Mouse (Mus musculus): ENCODE results near the gene Dgke.
A peak's percentile ranks its signal among the peaks of the same experiment; 100 is the strongest.
"Not testable (repeated sequence)": the region's sequence is repeated elsewhere in the genome, so short reads cannot be mapped to it uniquely, and the experiment has no call there.

Dgke gene

GRCm38 (mm10) chr11:89066750-89067149 is at the start of gene Dgke:
Gene Dgke (minus strand): TSS chr11:89066850.
- no peak for DNase-seq

GRCm38 (mm10) chr11:89107180-89107807 is 40.6 kb upstream of the Dgke start:
- DNase-seq: no peak

DNA sequence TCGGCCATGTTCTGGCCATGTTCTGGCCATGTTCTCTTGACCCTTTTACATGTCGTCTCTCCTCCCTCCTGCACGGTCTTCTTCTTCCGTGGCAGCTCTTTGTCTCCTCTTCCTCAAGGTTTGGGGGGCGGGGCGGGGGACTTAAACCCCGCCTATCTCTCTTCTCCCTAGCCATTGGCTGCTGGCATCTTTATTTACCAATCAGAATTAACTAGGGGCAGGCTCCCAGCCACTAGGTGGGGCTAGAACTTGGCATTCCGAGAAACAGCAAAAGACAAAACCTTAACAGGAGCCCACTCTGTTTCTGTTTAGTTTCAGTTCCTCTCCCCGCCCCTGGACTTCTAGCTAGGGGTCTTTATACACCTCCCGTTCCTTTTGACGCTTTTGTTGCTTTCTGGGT is 39.2 kb upstream of the Dgke start:
- DNase-seq: no peak

GRCm38 (mm10) chr11:89105211-89105610 is 38.6 kb upstream of the Dgke start:
- DNase-seq: no peak

- peak; percentile 19 for DNase-seq
These were observed 36.5 kb upstream of the Dgke start for GRCm38 (mm10) chr11:89103166-89103565.

DNA sequence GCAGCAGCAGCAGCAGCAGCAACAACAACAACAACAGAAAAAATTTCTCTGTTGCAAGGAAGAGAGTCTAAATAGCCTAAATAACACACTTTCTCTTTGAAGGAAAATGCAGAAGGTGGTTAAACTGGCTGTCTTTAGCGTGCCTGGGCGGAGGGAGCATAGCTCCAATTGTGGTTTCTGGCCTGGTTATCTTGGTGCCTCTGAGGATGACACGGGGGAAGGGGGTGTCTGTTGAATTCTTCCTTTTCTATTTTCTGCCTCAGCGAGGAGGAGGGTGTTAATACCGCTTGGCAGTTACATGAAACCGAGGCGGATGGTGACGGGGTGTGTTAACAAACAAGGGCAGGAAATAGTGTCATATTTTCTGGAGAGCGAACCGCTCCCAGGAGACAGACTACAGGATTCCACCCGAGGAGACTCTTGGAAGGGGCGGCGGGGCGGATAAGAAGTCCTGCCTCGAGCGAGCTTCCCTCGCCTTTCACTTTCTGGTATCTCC is 34.2 kb upstream of the Dgke start:
- peak; percentile 76 for DNase-seq

DNA sequence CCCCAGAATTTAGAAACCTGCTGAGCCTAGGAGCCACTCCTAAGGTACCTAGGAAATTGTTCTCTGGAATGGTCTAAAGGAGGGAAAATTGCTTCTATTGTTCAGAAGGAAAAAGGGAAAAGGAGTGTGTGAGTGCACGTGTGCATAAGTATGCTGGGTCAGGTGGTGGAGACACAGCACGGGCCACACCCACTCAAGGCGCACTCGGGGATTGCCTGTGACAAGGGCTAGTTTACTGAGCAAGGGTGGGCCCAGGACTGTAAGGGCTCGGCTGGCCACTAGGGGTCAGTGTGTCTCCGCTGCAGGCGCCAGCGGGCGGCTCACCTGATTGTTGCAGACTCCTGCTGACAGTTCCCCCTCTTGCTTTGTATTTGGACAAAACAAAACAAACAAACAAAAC is 33.8 kb upstream of the Dgke start:
- DNase-seq: peak; percentile 90

DNA sequence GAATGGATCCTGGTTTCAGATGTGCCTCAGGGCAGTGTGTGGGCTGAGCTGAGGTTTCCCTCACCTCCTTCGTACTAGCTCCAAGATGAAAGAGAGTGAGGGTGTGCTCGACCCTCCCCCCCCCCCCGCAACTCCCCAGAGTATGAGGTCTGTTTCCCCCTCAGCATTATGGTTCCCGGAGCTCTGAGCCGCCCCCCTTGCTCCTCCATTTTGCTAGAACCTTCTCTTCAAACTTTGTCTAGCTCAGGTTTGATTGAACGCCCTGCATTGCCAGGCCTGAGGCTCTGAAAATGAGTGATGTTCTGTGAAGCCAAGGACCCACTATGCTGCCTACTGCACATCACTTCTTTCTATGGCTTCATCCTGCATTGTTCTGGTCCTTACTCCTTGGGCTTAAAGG is 32.3 kb upstream of the Dgke start:
- DNase-seq: no peak

- DNase-seq: no peak
These were observed 31.6 kb upstream of the Dgke start for GRCm38 (mm10) chr11:89098083-89098835.

GRCm38 (mm10) chr11:89097292-89097691 is 30.6 kb upstream of the Dgke start:
- DNase-seq: not testable (repeated sequence)

GRCm38 (mm10) chr11:89095306-89095705 is 28.7 kb upstream of the Dgke start:
- no peak for DNase-seq

DNA sequence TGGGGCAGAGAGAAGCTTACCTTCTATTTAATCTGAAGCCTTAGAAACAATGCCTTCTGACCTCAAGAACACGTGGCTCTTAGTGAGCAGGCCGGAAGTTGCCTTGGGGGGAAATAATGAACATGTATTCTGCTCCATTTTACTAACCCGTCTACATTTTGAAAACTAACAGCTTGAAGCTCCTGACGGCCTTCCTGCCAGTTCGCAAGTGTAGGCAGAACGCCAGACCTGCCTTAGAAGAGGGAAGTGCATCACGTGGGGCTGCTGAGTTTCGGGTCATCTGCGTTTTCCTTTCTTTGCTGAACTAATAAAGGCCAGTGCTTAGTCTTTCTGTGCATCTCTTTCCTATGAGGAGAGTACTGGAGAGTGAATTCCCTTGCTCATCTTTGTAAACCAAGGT is 26.1 kb upstream of the Dgke start:
- peak; percentile 57 for DNase-seq

DNA sequence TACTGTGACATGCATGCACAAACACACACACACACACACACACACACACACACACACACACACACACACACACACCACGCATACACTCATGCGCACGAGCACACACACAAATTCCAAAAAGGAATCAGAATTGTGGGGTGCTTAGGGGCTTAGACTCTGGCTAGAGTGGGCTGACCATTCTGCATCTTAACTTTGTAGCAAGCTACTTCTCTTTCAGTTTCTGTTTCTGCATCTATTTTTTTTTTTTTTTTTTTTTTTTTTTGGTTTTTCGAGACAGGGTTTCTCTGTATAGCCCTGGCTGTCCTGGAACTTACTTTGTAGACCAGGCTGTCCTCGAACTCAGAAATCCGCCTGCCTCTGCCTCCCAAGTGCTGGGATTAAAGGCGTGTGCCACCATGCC is 23.7 kb upstream of the Dgke start:
- not testable (repeated sequence) for DNase-seq

DNA sequence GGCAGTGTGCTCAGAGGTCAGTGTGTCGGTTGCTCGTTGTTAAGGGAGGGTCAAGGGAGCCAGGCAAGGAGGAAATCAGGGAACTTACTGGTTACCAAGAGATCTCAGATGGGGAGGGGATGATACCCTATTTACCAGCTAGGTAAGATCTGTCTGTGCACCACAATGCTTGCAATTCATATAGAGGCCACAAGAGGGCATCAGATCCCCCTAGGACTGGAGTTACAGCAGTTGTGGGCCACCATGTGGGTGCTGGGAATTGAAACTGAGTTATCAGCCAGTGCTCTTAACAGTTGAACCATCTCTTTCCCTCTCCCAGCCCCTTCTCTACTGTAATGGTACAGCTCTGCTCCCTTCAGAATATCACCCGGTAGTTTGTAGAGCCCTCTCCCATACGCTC is 22.1 kb upstream of the Dgke start:
- DNase-seq: no peak

GRCm38 (mm10) chr11:89086208-89086809 is 19.7 kb upstream of the Dgke start:
- DNase-seq: no peak

DNA sequence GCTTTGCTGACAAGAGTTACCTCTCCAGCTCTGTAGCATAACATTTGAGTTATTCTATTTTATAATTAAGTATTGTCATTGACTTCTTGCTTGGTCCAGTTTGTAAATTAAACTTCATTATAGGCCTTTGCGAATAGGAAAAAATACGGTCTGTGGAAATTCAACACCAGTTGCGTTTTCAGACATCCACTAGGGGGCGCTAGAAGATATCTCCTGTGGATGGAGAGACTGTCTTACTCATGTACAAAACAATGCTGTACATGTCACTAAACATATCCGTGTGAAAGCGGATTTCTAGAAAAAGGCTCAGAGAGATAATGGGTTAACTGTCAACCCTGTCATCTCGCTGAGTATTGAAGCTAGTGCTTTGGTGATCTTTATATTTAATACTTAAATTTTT is 18.0 kb upstream of the Dgke start:
- peak; percentile 40 for DNase-seq

GRCm38 (mm10) chr11:89082691-89083090 is 16.0 kb upstream of the Dgke start:
- not testable (repeated sequence) for DNase-seq

DNA sequence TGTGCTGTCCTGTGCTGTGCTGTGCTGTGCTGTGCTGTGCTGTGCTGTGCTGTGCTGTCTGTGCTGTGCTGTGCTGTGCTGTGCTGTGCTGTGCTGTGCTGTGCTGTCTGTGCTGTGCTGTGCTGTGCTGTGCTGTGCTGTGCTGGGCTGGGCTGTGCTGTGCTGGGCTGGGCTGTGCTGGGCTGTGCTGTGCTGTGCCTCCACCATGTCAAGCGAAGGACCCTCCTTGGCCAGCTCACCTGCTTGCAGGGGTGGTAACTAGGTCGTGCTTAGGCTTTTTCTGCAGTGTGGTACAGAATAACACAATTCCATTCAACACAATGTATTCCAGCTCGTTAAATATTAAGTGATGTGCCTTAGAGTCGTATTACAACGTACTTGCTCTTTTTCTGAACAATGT is 15.3 kb upstream of the Dgke start:
- not testable (repeated sequence) for DNase-seq

- no peak for DNase-seq
These were observed 12.5 kb upstream of the Dgke start for GRCm38 (mm10) chr11:89078996-89079680.

GRCm38 (mm10) chr11:89078305-89078704 is 11.7 kb upstream of the Dgke start:
- no peak for DNase-seq

- no peak for DNase-seq
These were observed 11.0 kb upstream of the Dgke start for GRCm38 (mm10) chr11:89077601-89078000.

DNA sequence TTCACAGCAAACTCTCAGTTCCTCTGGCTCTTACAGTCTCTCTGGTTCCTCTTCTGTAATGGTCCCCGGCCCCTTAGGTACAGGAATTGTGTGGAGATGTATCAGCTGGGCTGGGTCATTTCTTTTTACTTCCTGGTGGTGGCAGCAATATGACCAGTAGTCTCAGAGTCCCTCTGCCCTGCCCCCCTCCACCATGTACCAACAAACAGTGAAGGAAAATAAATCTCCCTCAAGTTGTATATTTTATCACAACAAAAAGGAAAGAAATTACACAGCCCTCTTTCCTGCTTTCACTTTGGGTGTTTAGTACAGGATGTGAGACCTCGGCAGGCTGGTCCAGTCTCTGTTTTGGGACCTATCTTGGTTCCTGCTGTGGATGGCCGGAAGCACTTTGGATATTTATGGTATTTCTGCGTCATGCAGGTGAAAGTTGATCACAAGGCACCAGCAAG is 9.7 kb upstream of the Dgke start:
- DNase-seq: peak; percentile 50

DNA sequence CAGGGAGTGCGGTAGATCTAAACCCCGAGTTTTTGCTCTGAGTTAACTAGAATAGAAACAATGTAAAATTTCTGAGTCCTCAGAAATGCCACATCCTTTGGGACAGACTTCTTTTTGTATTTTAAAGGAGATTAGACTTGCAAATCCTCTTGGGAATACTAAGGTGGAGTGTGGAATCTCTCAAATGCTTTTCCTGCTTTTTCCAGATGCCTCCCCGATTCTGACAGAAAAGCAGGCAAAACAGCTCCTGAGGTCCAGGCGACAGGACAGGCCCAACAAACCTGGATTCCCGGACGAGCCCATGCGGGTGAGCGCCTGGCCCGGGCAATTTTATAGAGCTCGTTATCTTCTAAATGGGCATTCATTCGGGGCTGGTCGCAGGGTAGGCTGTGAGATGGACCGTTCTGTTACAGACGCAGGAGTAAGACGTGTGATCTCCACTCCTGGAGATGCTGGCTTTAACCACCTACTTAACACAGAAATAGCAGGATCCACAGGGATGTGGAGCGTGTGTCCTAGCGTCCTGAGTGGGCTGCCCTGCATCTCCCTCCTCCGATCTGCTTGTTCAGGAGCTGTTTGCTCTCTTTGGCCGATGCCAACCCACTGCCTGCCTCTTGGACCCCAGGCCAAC is 8.2 kb upstream of the Dgke start:
- no peak for DNase-seq

All from kidney, postnatal 14 days (tissue).